ENCODE assay signal across 8 mouse cellular contexts in genomic region chr2:25422587-25423410, GRCm38 (mm10). TPM values are rescaled to one million over a fixed set of nuclear protein-coding genes. Genes with fewer than 3 reads are reported as not detected.
DNase-seq lines count a peak whose midpoint lies in the region; ATAC-seq lines count a peak whose summit lies in the region.

Gene Fut7, plus strand, starts transcription at chr2:25423267.

- H3K9ac ChIP-seq in liver, embryonic 15.5 days = no peak within 1 kb of the TSS
- H3K9ac ChIP-seq in liver, embryonic 11.5 days (ENCODE audit: low read depth, low read length) = no peak within 1 kb of the TSS

- WGBS in liver, embryonic 15.5 days (ENCODE audit: insufficient replicate concordance) = 17% methylated on average over 17 of the region's 17 CpGs
- WGBS in liver, embryonic 11.5 days = 49% methylated on average over 17 of the region's 17 CpGs

- no peaks in the 10 kb centered on the region for H3K36me3 ChIP-seq in liver, embryonic 15.5 days (replicated peaks)
- no peaks in the 10 kb centered on the region for H3K36me3 ChIP-seq in liver, embryonic 11.5 days (ENCODE audit: control insufficient read depth, insufficient read depth, low read length)

- peak; percentile 65 for DNase-seq in cerebellum, adult 11-12 months
- no peak for DNase-seq in cerebellum, postnatal 10 days
- no peak for DNase-seq in liver, embryonic 11.5 days (ENCODE audit: low spot score)
- peak; percentile 36 for DNase-seq in lung, postnatal 25 days (ENCODE audit: low spot score)
- DNase-seq in thymus, postnatal 25 days = peak; percentile 44
- no peak for DNase-seq in embryo, embryonic 11 days
- no peak for DNase-seq in kidney, adult 18-20 months

- no peaks in the 10 kb centered on the region for H3K9me3 ChIP-seq in liver, embryonic 15.5 days (replicated peaks)
- H3K9me3 ChIP-seq in liver, embryonic 11.5 days (ENCODE audit: control insufficient read depth, low read length) = no peaks in the 10 kb centered on the region

- no peak within 1 kb of the TSS for H3K4me3 ChIP-seq in liver, embryonic 15.5 days (replicated peaks)
- H3K4me3 ChIP-seq in liver, embryonic 11.5 days (ENCODE audit: low read depth, low read length) = no peak within 1 kb of the TSS

- H3K4me2 ChIP-seq in liver, embryonic 15.5 days = peak within 1 kb of the TSS; percentile 25
- H3K4me2 ChIP-seq in liver, embryonic 11.5 days = no peak within 1 kb of the TSS

- H3K4me1 ChIP-seq in liver, embryonic 15.5 days (replicated peaks) = peaks cover under 1% of the 10 kb centered on the region; the same call in 1 of the 2 replicates
- peaks cover 5% of the 10 kb centered on the region for H3K4me1 ChIP-seq in liver, embryonic 11.5 days (replicated peaks; ENCODE audit: control insufficient read depth, insufficient read depth, low read length)

- peak; percentile 38; the same call in 1 of the 2 replicates for ATAC-seq in liver, embryonic 15.5 days (ENCODE audit: insufficient read depth)
- no peak for ATAC-seq in liver, embryonic 11.5 days (replicated peaks; ENCODE audit: low FRiP score)

- peak within 1 kb of the TSS; percentile 53 for H3K27ac ChIP-seq in liver, embryonic 15.5 days (replicated peaks)
- H3K27ac ChIP-seq in liver, embryonic 11.5 days (ENCODE audit: low read depth, low read length) = no peak within 1 kb of the TSS; the same call in 1 of the 2 replicates

- peaks cover 18% of the 10 kb centered on the region; the same call in 1 of the 2 replicates for H3K27me3 ChIP-seq in liver, embryonic 15.5 days
- H3K27me3 ChIP-seq in liver, embryonic 11.5 days (replicated peaks; ENCODE audit: control insufficient read depth, insufficient read depth, low read length) = peaks cover 28% of the 10 kb centered on the region

RNA-seq across cellular contexts. Expression of gene Fut7, which starts in this region (rescaled TPM):
- 1.2 and 1.7 TPM in 2 replicates for polyA plus RNA-seq in liver, embryonic 15.5 days (2015; fragmentation: Nextera tagmentation; extraction: Ambion mirVana)
- 0.09 TPM in 1 of 2 replicates, not detected in the other for polyA plus RNA-seq in liver, embryonic 11.5 days (2014; fragmentation: Nextera tagmentation; extraction: Ambion mirVana)

Comparison
In these comparisons a context has a peak if more than half of its experiments do, and no peak if none do; other contexts are left out.
1. DNase-seq: peak in cerebellum, adult 11-12 months (single experiment), lung, postnatal 25 days (single experiment) and thymus, postnatal 25 days (single experiment); none in cerebellum, postnatal 10 days (0 of 2), liver, embryonic 11.5 days (single experiment), embryo, embryonic 11 days (single experiment) and kidney, adult 18-20 months (single experiment).